In genomic region chr2:128124693-128125092, GRCm38 (mm10) we compare ENCODE assay signal across 8 mouse cellular contexts. TPM values are rescaled to one million over a fixed set of nuclear protein-coding genes. Genes with fewer than 3 reads are reported as not detected.
DNase-seq lines count a peak whose midpoint lies in the region; ATAC-seq lines count a peak whose summit lies in the region.

No protein-coding gene starts in this region.

- peaks cover 3% of the 10 kb centered on the region; the same call in 1 of the 2 replicates for H3K27me3 ChIP-seq in heart, embryonic 16.5 days (ENCODE audit: control insufficient read depth, insufficient read depth, low read length)
- H3K27me3 ChIP-seq in embryonic facial prominence, embryonic 14.5 days (replicated peaks; ENCODE audit: control insufficient read depth, insufficient read depth, low read length), result peaks cover 30% of the 10 kb centered on the region
- H3K27me3 ChIP-seq in limb, embryonic 11.5 days (ENCODE audit: control insufficient read depth, insufficient read depth, low read length), result peaks cover 22% of the 10 kb centered on the region
- peaks cover 27% of the 10 kb centered on the region for H3K27me3 ChIP-seq in neural tube, embryonic 12.5 days (replicated peaks)

- peak overlapping the region; percentile 94 for H3K4me2 ChIP-seq in heart, embryonic 16.5 days (ENCODE audit: low read depth, low read length)
- H3K4me2 ChIP-seq in embryonic facial prominence, embryonic 14.5 days (ENCODE audit: low read depth, low read length), result peak overlapping the region; percentile 98
- peak overlapping the region; percentile 95 for H3K4me2 ChIP-seq in limb, embryonic 11.5 days (ENCODE audit: low read depth, severe bottlenecking)
- peak overlapping the region; percentile 96 for H3K4me2 ChIP-seq in neural tube, embryonic 12.5 days (replicated peaks)

- H3K9ac ChIP-seq in heart, embryonic 16.5 days (ENCODE audit: low read length), result peak overlapping the region; percentile 71
- H3K9ac ChIP-seq in embryonic facial prominence, embryonic 14.5 days (ENCODE audit: low read depth, low read length), result peak overlapping the region; percentile 79
- no peak overlapping the region for H3K9ac ChIP-seq in limb, embryonic 11.5 days (ENCODE audit: low read length)
- H3K9ac ChIP-seq in neural tube, embryonic 12.5 days, result no peak overlapping the region

- no peaks in the 10 kb centered on the region for H3K9me3 ChIP-seq in heart, embryonic 16.5 days (replicated peaks; ENCODE audit: control insufficient read depth, low read length)
- H3K9me3 ChIP-seq in embryonic facial prominence, embryonic 14.5 days (ENCODE audit: control insufficient read depth, low read length), result no peaks in the 10 kb centered on the region
- H3K9me3 ChIP-seq in limb, embryonic 11.5 days (ENCODE audit: control insufficient read depth, low read length), result no peaks in the 10 kb centered on the region
- H3K9me3 ChIP-seq in neural tube, embryonic 12.5 days, result no peaks in the 10 kb centered on the region

- no peak overlapping the region for H3K27ac ChIP-seq in heart, embryonic 16.5 days (ENCODE audit: low read length)
- H3K27ac ChIP-seq in embryonic facial prominence, embryonic 14.5 days (replicated peaks; ENCODE audit: low read depth, low read length), result no peak overlapping the region
- H3K27ac ChIP-seq in limb, embryonic 11.5 days (replicated peaks; ENCODE audit: low read depth, low read length), result no peak overlapping the region
- H3K27ac ChIP-seq in neural tube, embryonic 12.5 days, result no peak overlapping the region

- intact Hi-C loops in heart, postnatal 36 days (cut with DNase I), result loop anchor here (2.0 kb wide), 3 partner anchors 124 to 236 kb away; no protein-coding TSS in a partner anchor
- intact Hi-C loops in left cerebral cortex, postnatal 36 days (cut with DNase I), result loop anchor here (5.0 to 10.0 kb wide), 3 partner anchors 190 to 448 kb away; no protein-coding TSS in a partner anchor

- H3K4me1 ChIP-seq in heart, embryonic 16.5 days (ENCODE audit: control insufficient read depth, insufficient read depth, low read length), result peaks cover 38% of the 10 kb centered on the region
- H3K4me1 ChIP-seq in embryonic facial prominence, embryonic 14.5 days (ENCODE audit: control insufficient read depth, insufficient read depth, low read length), result peaks cover 31% of the 10 kb centered on the region
- H3K4me1 ChIP-seq in limb, embryonic 11.5 days (ENCODE audit: control insufficient read depth, insufficient read depth, low read length), result peaks cover 24% of the 10 kb centered on the region
- peaks cover 39% of the 10 kb centered on the region for H3K4me1 ChIP-seq in neural tube, embryonic 12.5 days

- ATAC-seq in heart, embryonic 16.5 days (replicated peaks; ENCODE audit: extremely low read depth, insufficient read depth, low FRiP score), result no peak
- no peak for ATAC-seq in embryonic facial prominence, embryonic 14.5 days (ENCODE audit: low read depth)
- ATAC-seq in limb, embryonic 11.5 days (ENCODE audit: insufficient number of reproducible peaks, low FRiP score, low TSS enrichment, low read depth), result no peak
- ATAC-seq in neural tube, embryonic 12.5 days (ENCODE audit: low FRiP score, low read depth), result no peak

- H3K36me3 ChIP-seq in heart, embryonic 16.5 days (ENCODE audit: control insufficient read depth, insufficient read depth), result peaks cover 3% of the 10 kb centered on the region
- H3K36me3 ChIP-seq in embryonic facial prominence, embryonic 14.5 days (ENCODE audit: control insufficient read depth, insufficient read depth, low read length), result 0 out of 2 replicates have a peak, but pooled peaks cover 3% of the 10 kb centered on the region
- no peaks in the 10 kb centered on the region for H3K36me3 ChIP-seq in limb, embryonic 11.5 days (ENCODE audit: control insufficient read depth, insufficient read depth, low read length)
- no peaks in the 10 kb centered on the region for H3K36me3 ChIP-seq in neural tube, embryonic 12.5 days

- peak overlapping the region; percentile 85 for H3K4me3 ChIP-seq in heart, embryonic 16.5 days (ENCODE audit: low read length)
- H3K4me3 ChIP-seq in embryonic facial prominence, embryonic 14.5 days (ENCODE audit: low read depth, low read length), result peak overlapping the region; percentile 80
- peak overlapping the region; percentile 73 for H3K4me3 ChIP-seq in limb, embryonic 11.5 days (ENCODE audit: low read depth, low read length)
- H3K4me3 ChIP-seq in neural tube, embryonic 12.5 days, result peak overlapping the region; percentile 72

- 14% methylated on average over 15 of the region's 15 CpGs for WGBS in heart, embryonic 16.5 days
- 9% methylated on average over 15 of the region's 15 CpGs for WGBS in embryonic facial prominence, embryonic 14.5 days
- WGBS in limb, embryonic 11.5 days, result 3% methylated on average over 15 of the region's 15 CpGs
- WGBS in neural tube, embryonic 12.5 days, result 2% methylated on average over 15 of the region's 15 CpGs

- DNase-seq in heart, postnatal 36 days, result no peak
- no peak for DNase-seq in embryonic facial prominence, embryonic 14.5 days (ENCODE audit: low spot score)
- DNase-seq in limb, embryonic 11.5 days (ENCODE audit: low spot score), result peak; percentile 55
- DNase-seq in cerebellum, adult 11-12 months, result no peak
- no peak for DNase-seq in layer of hippocampus, postnatal 10 days (ENCODE audit: low spot score in 2 of 2)
- no peak for DNase-seq in left cerebral cortex, postnatal 36 days (ENCODE audit: low spot score in 2 of 2)

RNA-seq across cellular contexts. Expression of gene Bcl2l11, which starts 1.1 kb away (rescaled TPM):
- polyA plus RNA-seq in heart, embryonic 16.5 days (2015; fragmentation: Nextera tagmentation; extraction: Ambion mirVana), result 20.4 and 23.2 TPM in 2 replicates
- 10 to 100 TPM; 17.7 to 21.9 TPM for total RNA-seq in heart, postnatal 36 days (2021)
- 13.3 and 15.0 TPM in 2 replicates for polyA plus RNA-seq in embryonic facial prominence, embryonic 14.5 days (2014; fragmentation: Nextera tagmentation; extraction: Ambion mirVana)
- 21.6 and 23.4 TPM in 2 replicates for polyA plus RNA-seq in limb, embryonic 11.5 days (2014; fragmentation: Nextera tagmentation; extraction: Ambion mirVana)
- 21.4 and 22.3 TPM in 2 replicates for polyA plus RNA-seq in neural tube, embryonic 12.5 days (2016; fragmentation: Nextera tagmentation; extraction: Ambion mirVana)
- total RNA-seq in layer of hippocampus, postnatal 10 days (2021), result 10 to 100 TPM in 1 of 2 experiments, 1 to 10 TPM in 1; 8.9 to 11.3 TPM
- total RNA-seq in left cerebral cortex, postnatal 36 days (2021), result 1 to 10 TPM; 6.2 to 7.1 TPM

Comparison
In these comparisons a context has a peak if more than half of its experiments do, and no peak if none do; other contexts are left out.
1. H3K9ac ChIP-seq: peak in heart, embryonic 16.5 days (single experiment) and embryonic facial prominence, embryonic 14.5 days (single experiment); none in limb, embryonic 11.5 days (single experiment) and neural tube, embryonic 12.5 days (single experiment).
2. Peak in every context shown above with its lines, with median percentiles within 50 percentile points of each other: H3K4me2 ChIP-seq and H3K4me3 ChIP-seq.